Mouse (Mus musculus): ENCODE measurements around the gene Gramd1b.

DNA sequence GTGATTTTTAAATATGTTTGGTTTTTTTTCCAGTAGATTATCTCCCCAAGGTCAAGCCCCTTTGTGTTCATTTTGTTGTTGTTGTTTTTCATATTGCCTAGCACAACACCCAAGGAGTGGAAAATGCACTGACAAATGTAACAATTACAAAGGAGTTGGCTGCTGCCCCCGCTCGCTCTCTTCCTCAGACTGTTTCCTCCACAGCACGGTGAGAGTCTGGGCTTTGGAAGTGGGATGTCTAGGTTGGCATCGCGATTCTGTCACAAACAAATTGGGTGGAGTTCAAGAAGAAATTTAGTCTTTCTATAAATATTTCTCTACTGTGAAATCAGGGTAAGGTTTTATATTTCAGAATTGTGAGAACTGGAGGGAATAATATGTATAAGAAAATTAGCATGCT, 26.6 kb upstream of the Gramd1b start:
- TF ChIP-seq POLR2A (IDR thresholded peaks at IDR 0.05; ENCODE audit: borderline replicate concordance, extremely low read depth, insufficient read depth, insufficient read length, poor library complexity, severe bottlenecking) (no peak), CTCF (IDR thresholded peaks at IDR 0.05; ENCODE audit: borderline replicate concordance, extremely low read depth, insufficient read depth, insufficient read length) (no peak)

Measured in brain, embryonic 14.5 days (tissue).